In the genomic region with DNA sequence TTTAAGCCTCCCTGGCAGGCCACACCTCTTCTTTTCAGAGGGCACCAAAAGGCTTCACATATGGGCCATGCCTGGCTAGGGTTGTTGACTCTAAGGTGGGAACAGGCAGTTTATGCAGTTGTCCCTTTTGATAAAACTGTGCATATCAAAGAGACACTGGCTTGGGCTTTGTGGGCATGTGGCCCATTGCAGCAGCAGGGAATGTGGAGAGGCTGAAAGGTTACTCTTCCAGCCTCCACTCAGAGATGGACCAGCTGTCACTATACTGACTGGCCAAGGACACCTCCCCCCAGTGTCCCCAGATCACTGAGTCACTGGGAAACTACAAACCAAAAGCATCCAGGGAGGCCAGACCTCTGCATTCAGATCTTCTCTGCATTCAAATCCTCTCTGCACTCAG, we compare ENCODE assay signal across 8 mouse cellular contexts.
DNase-seq lines count a peak whose midpoint lies in the region; TF ChIP-seq lines count a peak whose summit lies in the region.
"Had no signal": no experiment of that assay in that cellular context is flagged by ENCODE, and none has a peak within 500 bp of the region (broad histone marks: within the 10 kb centered on the region; RNA-seq: fewer than 3 reads in every experiment).

No protein-coding gene starts in this region.

- H3K4me1 ChIP-seq in thymus, adult 2 months (replicated peaks; ENCODE audit: control insufficient read depth, insufficient read depth, low read length) = no peaks in the 10 kb centered on the region

- no peak overlapping the region for H3K4me3 ChIP-seq in thymus, adult 2 months (ENCODE audit: control insufficient read depth, insufficient read depth, low read length)
- H3K4me3 ChIP-seq: embryonic facial prominence, embryonic 13.5 days had no signal

- DNase-seq in kidney, postnatal 10 days = peak; percentile 57
- DNase-seq in kidney, adult 18-20 months = no peak
- DNase-seq in cerebellum, adult 11 months = peak; percentile 79
- peak; percentile 80 for DNase-seq in cerebellum, adult 8-10 months
- peak; percentile 24 to 39 for DNase-seq in heart, postnatal 14 days
- no peak for DNase-seq in thymus, adult 2 months
- DNase-seq in ovary, postnatal 10 days (ENCODE audit: low spot score) = no peak

- intact Hi-C loops in heart, postnatal 14 days (cut with DNase I) = no loop called here

- no peak for TF ChIP-seq CTCF in thymus, adult 2 months (IDR thresholded peaks at IDR 0.05; ENCODE audit: borderline replicate concordance, control insufficient read depth, extremely low read depth, insufficient read depth, low read length, poor library complexity)

- no peak overlapping the region for H3K27ac ChIP-seq in thymus, adult 2 months (ENCODE audit: control insufficient read depth, insufficient read depth, low read length)
- H3K27ac ChIP-seq: embryonic facial prominence, embryonic 13.5 days had no signal

- H3K27me3 ChIP-seq in thymus, adult 2 months (ENCODE audit: control insufficient read depth, insufficient read depth, low read length) = no peaks in the 10 kb centered on the region

- no peak for TF ChIP-seq POLR2A in thymus, adult 2 months (IDR thresholded peaks at IDR 0.05; ENCODE audit: control insufficient read depth, extremely low read depth, insufficient read depth, low read length, poor library complexity)

- H3K36me3 ChIP-seq in thymus, adult 2 months (ENCODE audit: control insufficient read depth, insufficient read depth, low read length) = no peaks in the 10 kb centered on the region
- H3K36me3 ChIP-seq: embryonic facial prominence, embryonic 13.5 days had no signal

Comparison
In these comparisons a context has a peak if more than half of its experiments do, and no peak if none do; other contexts are left out.
1. DNase-seq: peak in kidney, postnatal 10 days (single experiment), cerebellum, adult 11 months (single experiment), cerebellum, adult 8-10 months (single experiment) and heart, postnatal 14 days (2 of 2); none in kidney, adult 18-20 months (single experiment), thymus, adult 2 months (single experiment) and ovary, postnatal 10 days (single experiment).